Mouse (Mus musculus) hindbrain, embryonic 14.5 days (tissue): ENCODE data around the gene Msantd2. TPM values are rescaled to one million over a fixed set of nuclear protein-coding genes. Genes with fewer than 3 reads are reported as not detected.

Source experiments
- ATAC-seq: fragments of 200-750 bp; cut with Nextera tagmentation; 2 replicates; pipeline ENCODE4 v1.8.0; 2017; ENCODE audit warnings: moderate number of reproducible peaks, mild to moderate bottlenecking, moderate TSS enrichment, moderate library complexity; ENCODE audit not compliant: low FRiP score
- DNase-seq: peaks from one replicate; pipeline ENCODE4 v3.0.0-alpha.2; 2015; ENCODE audit warnings: low spot score
- H3K27ac ChIP-seq: fragments of 300-500 bp; sonication (generic); 2 replicates; pipeline ENCODE4 v1.5.1; 2014; ENCODE audit warnings: mild to moderate bottlenecking, moderate library complexity
- H3K27me3 ChIP-seq: fragments of 300-500 bp; sonication (generic); 2 replicates; pipeline ENCODE4 v1.6.1; 2014; ENCODE audit warnings: mild to moderate bottlenecking, low read length, mixed read lengths; ENCODE audit not compliant: control insufficient read depth, insufficient read depth
- H3K36me3 ChIP-seq: fragments of 300-500 bp; sonication (generic); replicated peaks from 2 replicates; pipeline ENCODE4 v1.6.1; 2014; ENCODE audit not compliant: control insufficient read depth, insufficient read depth
- H3K4me1 ChIP-seq: fragments of 300-500 bp; sonication (generic); replicated peaks from 2 replicates; pipeline ENCODE4 v1.6.1; 2014; ENCODE audit warnings: antibody characterized with exemption, low read length, mixed read lengths; ENCODE audit not compliant: control insufficient read depth, insufficient read depth
- H3K4me2 ChIP-seq: fragments of 300-500 bp; sonication (generic); replicated peaks from 2 replicates; pipeline ENCODE4 v1.6.1; 2014; ENCODE audit warnings: mild to moderate bottlenecking, moderate library complexity
- H3K4me3 ChIP-seq: fragments of 300-500 bp; sonication (generic); replicated peaks from 2 replicates; pipeline ENCODE4 v1.5.1; 2014; ENCODE audit warnings: mild to moderate bottlenecking, low read length
- H3K9ac ChIP-seq: fragments of 300-500 bp; sonication (generic); 2 replicates; pipeline ENCODE4 v1.6.1; 2014
- H3K9me3 ChIP-seq: fragments of 300-500 bp; sonication (generic); 2 replicates; pipeline ENCODE4 v1.6.1; 2016; ENCODE audit warnings: low read length; ENCODE audit not compliant: control insufficient read depth
- WGBS: fragments of 180-500 bp; shearing (Covaris S2); extraction: QIAGEN DNeasy Blood & Tissue Kit; methylation state at CpG from one replicate; pipeline ENCODE4 v1.1.7; 2014; 5-methylcytosine and 5-hydroxymethylcytosine counted together
- polyA plus RNA-seq: library from polyadenylated mRNA; unstranded; fragments of >200 nt; fragmentation: Nextera tagmentation; extraction: Ambion mirVana; gene quantifications from 2 replicates; pipeline ENCODE4 v1.2.1, GENCODE M21; 2014

The Msantd2 gene
- polyA plus RNA-seq, 1 experiment from 2014 or later = 29.9 TPM

- H3K27ac ChIP-seq = peak overlapping the region; percentile 93
- ATAC-seq = peak; percentile 73
- H3K27me3 ChIP-seq = peaks cover 52% of the 10 kb centered on the region
- peak; percentile 52 for DNase-seq
- peak overlapping the region; percentile 87 for H3K9ac ChIP-seq
- peaks cover 41% of the 10 kb centered on the region for H3K4me1 ChIP-seq
- no peaks in the 10 kb centered on the region for H3K36me3 ChIP-seq
- WGBS = under 1% methylated on average over 80 of the region's 81 CpGs
- no peaks in the 10 kb centered on the region for H3K9me3 ChIP-seq
- H3K4me2 ChIP-seq = peak overlapping the region; percentile 96
- peak overlapping the region; percentile 59 for H3K4me3 ChIP-seq
Measured at GRCm38 (mm10) chr9:37460043-37460960, 28.8 kb upstream of the Msantd2 start.

- ATAC-seq = no peak
- peaks cover 52% of the 10 kb centered on the region for H3K27me3 ChIP-seq
- H3K4me1 ChIP-seq = peaks cover 37% of the 10 kb centered on the region
- no peak for DNase-seq
- no peaks in the 10 kb centered on the region for H3K9me3 ChIP-seq
- 8% methylated on average over 5 of the region's 5 CpGs for WGBS
- no peaks in the 10 kb centered on the region for H3K36me3 ChIP-seq
- peak overlapping the region; percentile 93 for H3K27ac ChIP-seq
- H3K4me2 ChIP-seq = peak overlapping the region; percentile 96
- H3K4me3 ChIP-seq = peak overlapping the region; percentile 59
- peak overlapping the region; percentile 87 for H3K9ac ChIP-seq
Measured at GRCm38 (mm10) chr9:37460961-37461340, 28.2 kb upstream of the Msantd2 start.

GRCm38 (mm10) chr9:37461571-37461970 is 27.5 kb upstream of the Msantd2 start:
- Histone ChIP-seq H3K9me3 (no peaks in the 10 kb centered on the region), H3K4me1 (peaks cover 31% of the 10 kb centered on the region), H3K4me2 (peak overlapping the region; percentile 96; the same call in 1 of the 2 replicates), H3K9ac (no peak overlapping the region), H3K27me3 (peaks cover 52% of the 10 kb centered on the region), H3K4me3 (no peak overlapping the region), H3K36me3 (no peaks in the 10 kb centered on the region), H3K27ac (no peak overlapping the region)
- DNase-seq (no peak), ATAC-seq (no peak)
- 6% methylated on average over 3 of the region's 3 CpGs for WGBS

GRCm38 (mm10) chr9:37462764-37463163 is 26.4 kb upstream of the Msantd2 start:
- H3K36me3 ChIP-seq = no peaks in the 10 kb centered on the region
- no peaks in the 10 kb centered on the region for H3K9me3 ChIP-seq
- peak overlapping the region; percentile 29; the same call in 1 of the 2 replicates for H3K4me2 ChIP-seq
- 13% methylated on average over 7 of the region's 7 CpGs for WGBS
- no peak for ATAC-seq
- no peak overlapping the region for H3K4me3 ChIP-seq
- H3K27me3 ChIP-seq = peaks cover 41% of the 10 kb centered on the region
- H3K4me1 ChIP-seq = peaks cover 19% of the 10 kb centered on the region; the same call in 1 of the 2 replicates
- no peak overlapping the region for H3K27ac ChIP-seq
- H3K9ac ChIP-seq = no peak overlapping the region
- peak; percentile 75 for DNase-seq

GRCm38 (mm10) chr9:37473611-37474125 is 15.5 kb upstream of the Msantd2 start:
- Histone ChIP-seq H3K9me3 (no peaks in the 10 kb centered on the region), H3K4me2 (no peak overlapping the region), H3K4me3 (no peak overlapping the region), H3K9ac (no peak overlapping the region), H3K36me3 (no peaks in the 10 kb centered on the region), H3K27me3 (no peaks in the 10 kb centered on the region), H3K4me1 (no peaks in the 10 kb centered on the region), H3K27ac (no peak overlapping the region)
- 76% methylated on average over 3 of the region's 3 CpGs for WGBS
- ATAC-seq (no peak), DNase-seq (no peak)

- H3K4me2 ChIP-seq = no peak overlapping the region
- no peaks in the 10 kb centered on the region for H3K9me3 ChIP-seq
- 91% methylated on average over 7 of the region's 7 CpGs for WGBS
- no peaks in the 10 kb centered on the region for H3K27me3 ChIP-seq
- H3K4me1 ChIP-seq = no peaks in the 10 kb centered on the region
- no peak overlapping the region for H3K9ac ChIP-seq
- H3K27ac ChIP-seq = no peak overlapping the region
- no peaks in the 10 kb centered on the region for H3K36me3 ChIP-seq
- H3K4me3 ChIP-seq = no peak overlapping the region
- ATAC-seq (no peak), DNase-seq (no peak)
Measured at GRCm38 (mm10) chr9:37474923-37475322, 14.2 kb upstream of the Msantd2 start.

GRCm38 (mm10) chr9:37485146-37485545 is 4.0 kb upstream of the Msantd2 start:
- Histone ChIP-seq H3K4me1 (peaks cover 9% of the 10 kb centered on the region), H3K4me2 (no peak overlapping the region), H3K9ac (no peak overlapping the region), H3K27me3 (no peaks in the 10 kb centered on the region), H3K9me3 (no peaks in the 10 kb centered on the region), H3K36me3 (no peaks in the 10 kb centered on the region), H3K4me3 (no peak overlapping the region), H3K27ac (no peak overlapping the region)
- ATAC-seq (no peak), DNase-seq (no peak)
- 64% methylated on average over 5 of the region's 5 CpGs for WGBS

GRCm38 (mm10) chr9:37488041-37488440 is 1.1 kb upstream of the Msantd2 start:
- peak overlapping the region; percentile 93 for H3K9ac ChIP-seq
- ATAC-seq (no peak), DNase-seq (peak; percentile 24)
- peak overlapping the region; percentile 70 for H3K4me2 ChIP-seq
- 45% methylated on average over 4 of the region's 4 CpGs for WGBS
- peaks cover 22% of the 10 kb centered on the region for H3K4me1 ChIP-seq
- H3K9me3 ChIP-seq = no peaks in the 10 kb centered on the region
- H3K27me3 ChIP-seq = no peaks in the 10 kb centered on the region
- H3K36me3 ChIP-seq = no peaks in the 10 kb centered on the region
- H3K27ac ChIP-seq = peak overlapping the region; percentile 98
- H3K4me3 ChIP-seq = peak overlapping the region; percentile 100

- H3K4me3 ChIP-seq = peak overlapping the region; percentile 100
- no peaks in the 10 kb centered on the region for H3K27me3 ChIP-seq
- ATAC-seq (peak; percentile 76), DNase-seq (peak; percentile 36)
- H3K9me3 ChIP-seq = no peaks in the 10 kb centered on the region
- peak overlapping the region; percentile 98 for H3K27ac ChIP-seq
- peak overlapping the region; percentile 93 for H3K9ac ChIP-seq
- peaks cover 22% of the 10 kb centered on the region for H3K4me1 ChIP-seq
- no peaks in the 10 kb centered on the region for H3K36me3 ChIP-seq
- WGBS = under 1% methylated on average over 71 of the region's 75 CpGs
- H3K4me2 ChIP-seq = peak overlapping the region; percentile 70
Measured at GRCm38 (mm10) chr9:37489446-37490120, 464 bp downstream of the Msantd2 start.
